Mouse (Mus musculus): ENCODE results near the gene Plekhm3.

Gene Plekhm3

GRCm38 (mm10) chr1:64779415-64779814 lies 177.2 kb downstream of the Plekhm3 start:
- DNase-seq (ENCODE audit: low spot score in 2 of 2), result no peak

GRCm38 (mm10) chr1:64773305-64773704 lies 183.3 kb downstream of the Plekhm3 start:
- DNase-seq (ENCODE audit: low spot score in 2 of 2), result no peak

GRCm38 (mm10) chr1:64770169-64770568 lies 186.5 kb downstream of the Plekhm3 start:
- no peak for DNase-seq (ENCODE audit: low spot score in 2 of 2)

- no peak for DNase-seq (ENCODE audit: low spot score in 2 of 2)
Measured at GRCm38 (mm10) chr1:64761646-64762045, 195.0 kb downstream of the Plekhm3 start.

GRCm38 (mm10) chr1:64757766-64758165 lies 198.9 kb downstream of the Plekhm3 start:
- DNase-seq (ENCODE audit: low spot score in 2 of 2), result no peak

- peak; percentile 22 to 57 for DNase-seq (ENCODE audit: low spot score in 2 of 2)
Measured at GRCm38 (mm10) chr1:64757254-64757653, 199.4 kb downstream of the Plekhm3 start.

- DNase-seq (ENCODE audit: low spot score in 2 of 2), result peak in 1 of 2 experiments; percentile 13
Measured at GRCm38 (mm10) chr1:64756640-64757030, 200.0 kb downstream of the Plekhm3 start.

- DNase-seq (ENCODE audit: low spot score in 2 of 2), result no peak
Measured at GRCm38 (mm10) chr1:64755971-64756639, 200.5 kb downstream of the Plekhm3 start.

- no peak for DNase-seq (ENCODE audit: low spot score in 2 of 2)
Measured at GRCm38 (mm10) chr1:64754658-64755057, 202.0 kb downstream of the Plekhm3 start.

- DNase-seq (ENCODE audit: low spot score in 2 of 2), result no peak
Measured at GRCm38 (mm10) chr1:64753668-64754067, 203.0 kb downstream of the Plekhm3 start.

GRCm38 (mm10) chr1:64753109-64753508 lies 203.5 kb downstream of the Plekhm3 start:
- no peak for DNase-seq (ENCODE audit: low spot score in 2 of 2)

- DNase-seq (ENCODE audit: low spot score in 2 of 2), result no peak
Measured at GRCm38 (mm10) chr1:64744616-64745015, 212.0 kb downstream of the Plekhm3 start.

- DNase-seq (ENCODE audit: low spot score in 2 of 2), result no peak
Measured at GRCm38 (mm10) chr1:64742741-64743408, 213.7 kb downstream of the Plekhm3 start.

- DNase-seq (ENCODE audit: low spot score in 2 of 2), result no peak
Measured at GRCm38 (mm10) chr1:64738661-64739082, 218.0 kb downstream of the Plekhm3 start.

- DNase-seq (ENCODE audit: low spot score in 2 of 2), result no peak
Measured at GRCm38 (mm10) chr1:64738180-64738555, 218.5 kb downstream of the Plekhm3 start.

- DNase-seq (ENCODE audit: low spot score in 2 of 2), result peak; percentile 86 to 90
Measured at GRCm38 (mm10) chr1:64737502-64738179, 219.0 kb downstream of the Plekhm3 start, which contains the start of gene Fzd5. Gene Fzd5, minus strand, starts transcription at chr1:64737751.

- peak in 1 of 2 experiments; percentile 62 for DNase-seq (ENCODE audit: low spot score in 2 of 2)
Measured at GRCm38 (mm10) chr1:64736681-64737501, 219.7 kb downstream of the Plekhm3 start.

Measured in urinary bladder, adult 18-20 months (tissue).